Mouse (Mus musculus) ES-E14 (cell line): Measurements from ENCODE around the gene Rnf2. TPM values are rescaled to one million over a fixed set of nuclear protein-coding genes. Genes with fewer than 3 reads are reported as not detected.
A peak's percentile ranks its signal among the peaks of the same experiment; 100 is the strongest.

Experiments
- DNase-seq: peaks from one replicate; pipeline ENCODE4 v3.0.0-alpha.2; 2013; ENCODE audit warnings: low read depth, low spot score
- H3K27ac ChIP-seq: 2 replicates; pipeline ENCODE4 v1.5.1; 2012; ENCODE audit warnings: low read depth, mild to moderate bottlenecking, low read length, moderate library complexity, mixed read lengths; ENCODE audit not compliant: poor library complexity, insufficient read depth, severe bottlenecking
- H3K36me3 ChIP-seq: 2 replicates; pipeline ENCODE4 v1.6.1; 2012; ENCODE audit warnings: mild to moderate bottlenecking, low read length, moderate library complexity, mixed read lengths; ENCODE audit not compliant: control insufficient read depth, poor library complexity, insufficient read depth, severe bottlenecking
- H3K4me1 ChIP-seq, 2 experiments: fragments of 150-350 bp in 1 of 2; sonication (generic) in 1 of 2; 2 replicates each; pipeline ENCODE4 v1.6.1; 2012; ENCODE audit warnings: low read length in 2 of 2, mild to moderate bottlenecking in 1 of 2, mixed read lengths in 1 of 2; ENCODE audit not compliant: control insufficient read depth in 2 of 2, insufficient read depth in 2 of 2, poor library complexity in 1 of 2
- H3K4me3 ChIP-seq, 2 experiments: fragments of 150-350 bp in 1 of 2; sonication (generic) in 1 of 2; 2 replicates each; pipeline ENCODE4 v1.5.1; 2012; ENCODE audit warnings: low read length in 2 of 2, low read depth in 1 of 2, mild to moderate bottlenecking in 1 of 2, mixed read lengths in 1 of 2; ENCODE audit not compliant: insufficient read depth in 1 of 2, poor library complexity in 1 of 2, severe bottlenecking in 1 of 2
- H3K9ac ChIP-seq: 2 replicates; pipeline ENCODE4 v1.6.1; 2012; ENCODE audit warnings: low read depth, mild to moderate bottlenecking, low read length, mixed read lengths; ENCODE audit not compliant: poor library complexity, insufficient read depth, severe bottlenecking
- H3K9me3 ChIP-seq: fragments of 150-350 bp; sonication (generic); 2 replicates; pipeline ENCODE4 v1.6.1; 2012; ENCODE audit warnings: low read depth, mild to moderate bottlenecking, low read length; ENCODE audit not compliant: control insufficient read depth, insufficient read depth
- CHD2 ChIP-seq: IDR thresholded peaks from 2 replicates; pipeline ENCODE4 v1.6.1; 2014; ENCODE audit warnings: mild to moderate bottlenecking, low read depth, low read length, inconsistent platforms
- HCFC1 ChIP-seq: IDR thresholded peaks from 2 replicates; pipeline ENCODE4 v1.6.1; 2012; ENCODE audit warnings: low read length, inconsistent platforms, borderline replicate concordance; ENCODE audit not compliant: insufficient read depth
- MAFK ChIP-seq: IDR thresholded peaks from 2 replicates; pipeline ENCODE4 v1.6.1; 2014; ENCODE audit warnings: mild to moderate bottlenecking, low read depth, low read length, inconsistent platforms; ENCODE audit not compliant: insufficient read depth
- ZC3H11A ChIP-seq: IDR thresholded peaks from 2 replicates; pipeline ENCODE4 v1.6.1; 2012; ENCODE audit warnings: low read depth, mild to moderate bottlenecking, inconsistent platforms, low read length, borderline replicate concordance
- ZNF384 ChIP-seq: IDR thresholded peaks from 2 replicates; pipeline ENCODE4 v1.6.1; 2012; ENCODE audit warnings: low read depth, low read length, inconsistent platforms
- in situ Hi-C, 2 experiments: fragments of 600-800 bp; cut with MboI; formaldehyde crosslinking; loops; one replicate each; pipeline ENCODE4 v1.15.1; 2025; ENCODE audit warnings: low sequenced_read_pairs in 2 of 2, inconsistent platforms in 1 of 2; ENCODE audit not compliant: unreplicated experiment in 2 of 2
- total RNA-seq: library from RNA; depleted of rRNA; stranded (reverse); fragments of 300-350 nt; gene quantifications from 2 replicates; pipeline ENCODE4 v1.2.3, GENCODE M21; 2012; rRNA removed

Rnf2 gene
- total RNA-seq, 1 experiment = 58.9 TPM

- in situ Hi-C loops = no loop called here
- Histone ChIP-seq H3K4me3 (peak overlapping the region; percentile 75 to 99), H3K4me1 (peaks cover 0 to 7% of the 10 kb centered on the region in 2 experiments; a peak in 2 of 4 replicates), H3K27ac (no peak overlapping the region), H3K9me3 (no peaks in the 10 kb centered on the region), H3K9ac (peak overlapping the region; percentile 95), H3K36me3 (no peaks in the 10 kb centered on the region)
- no peak for DNase-seq
- TF ChIP-seq ZC3H11A = no peak
- no peak for TF ChIP-seq ZNF384
- no peak for TF ChIP-seq HCFC1
Measured at GRCm38 (mm10) chr1:151427888-151428262, 72.9 kb downstream of the Rnf2 start.

- no peak for TF ChIP-seq MAFK
- TF ChIP-seq ZC3H11A = no peak
- no peak for TF ChIP-seq ZNF384
- TF ChIP-seq CHD2 = no peak
- TF ChIP-seq HCFC1 = no peak
- no peak overlapping the region; the same call in 1 of the 2 replicates for H3K9ac ChIP-seq
- H3K4me3 ChIP-seq = peak overlapping the region; percentile 75 to 99; a peak in 3 of 4 replicates
Measured at GRCm38 (mm10) chr1:151426947-151427600, 73.7 kb downstream of the Rnf2 start.

GRCm38 (mm10) chr1:151422178-151422577 lies 78.6 kb downstream of the Rnf2 start:
- in situ Hi-C loops = no loop called here
- Histone ChIP-seq H3K27ac (no peak overlapping the region), H3K9ac (no peak overlapping the region), H3K4me3 (no peak overlapping the region), H3K36me3 (peaks cover 2% of the 10 kb centered on the region), H3K4me1 (no peaks in the 10 kb centered on the region; a peak in 1 of 4 replicates), H3K9me3 (no peaks in the 10 kb centered on the region)
- no peak for DNase-seq
- TF ChIP-seq MAFK (no peak), ZC3H11A (no peak), CHD2 (no peak), HCFC1 (no peak), ZNF384 (no peak)

More at GRCm38 (mm10) chr1:151426947-151427600, 73.7 kb downstream of the Rnf2 start:
- Histone ChIP-seq H3K9me3 (no peaks in the 10 kb centered on the region), H3K36me3 (no peaks in the 10 kb centered on the region), H3K27ac (no peak overlapping the region), H3K4me1 (peaks cover 0 to 7% of the 10 kb centered on the region in 2 experiments; a peak in 2 of 4 replicates)
- in situ Hi-C loops = no loop called here
- DNase-seq = peak; percentile 33

GRCm38 (mm10) chr1:151409827-151410226 lies 90.9 kb downstream of the Rnf2 start:
- H3K27ac ChIP-seq = no peak overlapping the region
- TF ChIP-seq CHD2 (no peak), ZNF384 (no peak), HCFC1 (no peak), MAFK (no peak), ZC3H11A (no peak)
- no peak for DNase-seq
- peaks cover 2% of the 10 kb centered on the region; the same call in 1 of the 2 replicates for H3K36me3 ChIP-seq
- in situ Hi-C loops = no loop called here
- H3K4me3 ChIP-seq = no peak overlapping the region
- no peaks in the 10 kb centered on the region for H3K9me3 ChIP-seq
- no peak overlapping the region for H3K9ac ChIP-seq
- no peaks in the 10 kb centered on the region for H3K4me1 ChIP-seq

Other genes starting within 250 kb of the Rnf2 start
- 76.9 and 89.5 TPM in 2 replicates for gene Ivns1abp, start 156.5 kb downstream of the Rnf2 start, total RNA-seq
- gene Swt1, start 72.5 kb downstream of the Rnf2 start, total RNA-seq = 16.9 and 22.6 TPM in 2 replicates
- gene Trmt1l, start 72.4 kb downstream of the Rnf2 start, total RNA-seq = 18.1 and 19.8 TPM in 2 replicates
- 7.5 and 12.1 TPM in 2 replicates for gene Fam129a, start 70.2 kb upstream of the Rnf2 start, total RNA-seq